Mouse (Mus musculus) kidney, postnatal 4 days (tissue): ENCODE data around the gene Tpx2.

ENCODE experiments used
- DNase-seq, 2 experiments: peaks; one replicate each; pipeline ENCODE4 v3.0.0; 2021; ENCODE audit warnings: mixed read lengths in 2 of 2

Tpx2 gene

GRCm38 (mm10) chr2:152917671-152918070, 69.9 kb downstream of the Tpx2 start:
- no peak for DNase-seq

- DNase-seq: peak in 1 of 2 experiments; percentile 34
These were observed 74.6 kb downstream of the Tpx2 start for GRCm38 (mm10) chr2:152922376-152922775.

GRCm38 (mm10) chr2:152923621-152924020, 75.9 kb downstream of the Tpx2 start:
- DNase-seq: no peak

- DNase-seq: no peak
These were observed 76.4 kb downstream of the Tpx2 start for GRCm38 (mm10) chr2:152924128-152924527.

GRCm38 (mm10) chr2:152924543-152924942, 76.8 kb downstream of the Tpx2 start:
- DNase-seq: no peak

- DNase-seq: peak; percentile 82 to 89
These were observed 77.6 kb downstream of the Tpx2 start for GRCm38 (mm10) chr2:152925189-152925872.

- DNase-seq: no peak
These were observed 79.1 kb downstream of the Tpx2 start for GRCm38 (mm10) chr2:152926896-152927295.

GRCm38 (mm10) chr2:152927371-152927770, 79.6 kb downstream of the Tpx2 start:
- DNase-seq: no peak

GRCm38 (mm10) chr2:152928219-152928987, 80.6 kb downstream of the Tpx2 start:
- peak; percentile 65 to 77 for DNase-seq

- no peak for DNase-seq
These were observed 81.2 kb downstream of the Tpx2 start for GRCm38 (mm10) chr2:152928988-152929370.

GRCm38 (mm10) chr2:152930276-152930675, 82.5 kb downstream of the Tpx2 start:
- DNase-seq: peak; percentile 67 to 75

GRCm38 (mm10) chr2:152931456-152932160, 83.8 kb downstream of the Tpx2 start:
- peak; percentile 52 to 63 for DNase-seq

- peak; percentile 70 to 79 for DNase-seq
These were observed 85.3 kb downstream of the Tpx2 start, which contains the start of gene Foxs1 for GRCm38 (mm10) chr2:152933048-152933447. Gene Foxs1 (minus strand): TSS chr2:152933208.

GRCm38 (mm10) chr2:152933614-152934013, 85.8 kb downstream of the Tpx2 start:
- DNase-seq: peak; percentile 81 to 84

- peak; percentile 80 to 83 for DNase-seq
These were observed 92.1 kb downstream of the Tpx2 start for GRCm38 (mm10) chr2:152939846-152940245.

GRCm38 (mm10) chr2:152941106-152941505, 93.3 kb downstream of the Tpx2 start:
- no peak for DNase-seq

GRCm38 (mm10) chr2:152941776-152942175, 94.0 kb downstream of the Tpx2 start:
- DNase-seq: no peak

- peak in 1 of 2 experiments; percentile 47 for DNase-seq
These were observed 95.2 kb downstream of the Tpx2 start for GRCm38 (mm10) chr2:152942898-152943515.

GRCm38 (mm10) chr2:152943568-152943967, 95.8 kb downstream of the Tpx2 start:
- DNase-seq: no peak

GRCm38 (mm10) chr2:152944013-152944412, 96.2 kb downstream of the Tpx2 start:
- DNase-seq: no peak
